Mouse (Mus musculus) small intestine, adult 2 months (tissue): ENCODE data around the gene Nprl2.

ENCODE experiments used
- CTCF ChIP-seq: fragments of 200-500 bp; IDR thresholded peaks from 2 replicates; pipeline ENCODE4 v1.5.1; 2012; ENCODE audit warnings: low read depth, mild to moderate bottlenecking, control low read depth, inconsistent platforms, low read length, moderate library complexity, mixed read lengths; ENCODE audit not compliant: insufficient replicate concordance, insufficient read length; ENCODE audit errors: extremely low read depth
- POLR2A ChIP-seq: fragments of 200-500 bp; IDR thresholded peaks from 2 replicates; pipeline ENCODE4 v1.6.1; 2012; ENCODE audit warnings: low read depth, mild to moderate bottlenecking, control low read depth, inconsistent platforms, low read length, moderate library complexity

DNA sequence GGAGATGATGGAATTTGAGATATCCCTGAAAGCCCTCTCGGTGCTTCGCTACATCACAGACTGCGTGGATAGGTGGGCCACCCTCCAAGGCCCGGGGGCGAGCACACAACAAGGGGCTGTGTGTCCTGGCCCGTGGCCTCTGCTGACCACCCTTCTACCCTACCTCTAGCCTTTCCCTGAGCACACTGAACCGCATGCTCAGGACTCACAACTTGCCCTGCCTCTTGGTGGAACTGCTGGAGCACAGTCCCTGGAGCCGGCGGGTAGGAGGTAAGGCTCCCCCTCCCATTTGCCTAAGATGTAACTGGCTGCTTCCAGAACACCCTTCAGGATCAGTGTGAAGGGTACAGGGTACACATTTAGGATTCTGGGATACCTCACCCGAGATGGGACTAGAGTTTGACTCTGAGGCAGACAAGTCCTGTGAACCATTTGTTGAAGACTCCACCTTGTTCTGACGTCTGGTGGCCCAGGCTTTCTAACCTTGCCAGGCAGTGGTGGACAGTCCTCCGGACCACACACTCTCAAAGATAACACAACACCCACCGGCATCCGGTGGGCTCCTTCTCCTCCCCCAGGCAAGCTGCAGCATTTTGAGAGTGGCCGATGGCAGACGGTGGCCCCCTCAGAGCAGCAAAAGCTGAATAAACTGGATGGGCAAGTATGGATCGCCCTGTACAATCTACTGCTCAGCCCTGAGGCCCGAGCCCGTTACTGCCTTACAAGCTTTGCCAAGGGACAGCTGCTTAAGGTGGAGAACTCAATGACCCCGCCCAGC is 7.5 kb downstream of the Nprl2 start:
- TF ChIP-seq CTCF (no peak), POLR2A (no peak)
